Mouse (Mus musculus): ENCODE data around the gene Cypt2.
A peak's percentile ranks its signal among the peaks of the same experiment; 100 is the strongest.
"Not testable (repeated sequence)": the region's sequence is repeated elsewhere in the genome, so short reads cannot be mapped to it uniquely, and the experiment has no call there.

The Cypt2 gene

DNA sequence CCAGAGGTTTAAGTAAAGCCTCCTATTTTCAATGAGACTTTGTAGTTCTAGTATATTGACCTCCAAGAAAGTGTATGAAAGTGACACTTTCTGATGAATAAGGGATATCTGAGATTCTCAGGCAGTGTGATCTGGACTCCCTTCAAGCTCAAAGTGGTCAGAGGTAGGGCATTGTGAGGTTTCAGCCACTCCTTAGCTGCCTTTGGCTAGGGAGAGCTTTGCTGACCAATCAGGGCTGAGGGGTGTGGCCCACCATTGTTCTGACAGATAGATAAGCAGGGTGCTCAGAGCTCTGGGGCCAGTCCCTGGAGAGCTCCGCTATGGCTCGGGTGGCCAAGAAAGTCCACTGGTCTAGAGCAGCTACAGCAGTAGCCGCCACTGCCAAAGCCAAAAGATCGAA is at the start of gene Cypt2:
TSS of gene Cypt2 (plus strand) at position 301 of the 400 bp plus-strand sequence.
- DNase-seq (ENCODE audit: low spot score in 2 of 2): not testable (repeated sequence)

DNA sequence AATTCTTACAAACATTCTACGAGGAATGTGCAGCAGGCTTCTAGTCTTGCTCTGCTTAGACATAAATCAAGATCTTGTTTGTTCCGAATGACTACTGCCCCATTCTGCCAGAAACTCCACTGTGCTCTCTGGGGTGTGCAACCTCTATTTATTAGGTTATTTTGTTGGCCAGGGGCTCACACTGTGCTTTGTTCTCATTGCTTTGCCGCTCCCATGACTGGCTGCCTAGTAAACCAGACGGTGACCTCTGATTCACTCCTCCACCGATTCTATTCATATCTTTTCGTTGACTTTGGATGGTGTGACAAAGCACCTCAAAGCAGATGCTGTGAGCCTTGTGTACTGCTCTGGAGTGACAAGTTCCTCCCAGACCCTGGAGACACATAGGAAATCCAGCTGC is 46.7 kb downstream of the Cypt2 start:
- peak in 1 of 2 experiments; percentile 5 for DNase-seq (ENCODE audit: low spot score in 2 of 2)

All from heart, adult 9 months (tissue).